ENCODE assay signal across 9 mouse cellular contexts in the genomic region with DNA sequence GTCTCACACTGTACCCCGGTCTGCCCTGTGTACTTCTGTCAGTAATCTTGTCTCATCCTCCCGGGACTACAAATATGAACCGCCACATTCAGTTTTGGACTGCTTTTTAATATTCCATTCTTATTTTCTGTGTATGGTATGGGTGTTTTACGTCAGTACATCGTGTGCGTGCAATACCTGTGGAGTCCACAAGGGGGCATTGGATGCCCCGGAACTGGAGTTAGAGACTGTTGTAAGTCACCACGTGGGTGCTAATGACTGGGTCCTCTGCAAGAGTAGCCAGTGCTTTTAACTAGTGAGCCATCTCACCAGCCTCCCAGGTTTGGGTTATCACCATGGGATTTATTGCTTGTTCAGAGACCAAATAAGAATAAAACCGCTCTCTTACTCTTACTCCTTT. TPM values are rescaled to one million over a fixed set of nuclear protein-coding genes. Genes with fewer than 3 reads are reported as not detected.
DNase-seq lines count a peak whose midpoint lies in the region; TF ChIP-seq lines count a peak whose summit lies in the region.
"Had no signal": no experiment of that assay in that cellular context is flagged by ENCODE, and none has a peak within 500 bp of the region (broad histone marks: within the 10 kb centered on the region; RNA-seq: fewer than 3 reads in every experiment).

No protein-coding gene starts in this region.

- H3K27ac ChIP-seq in small intestine, adult 2 months (ENCODE audit: insufficient read depth, low read depth, low read length) = no peak overlapping the region
- H3K27ac ChIP-seq: limb, embryonic 12.5 days had no signal

- peaks cover 7% of the 10 kb centered on the region; the same call in 1 of the 2 replicates for H3K27me3 ChIP-seq in small intestine, adult 2 months (ENCODE audit: control insufficient read depth, insufficient read depth, low read length)

- H3K36me3 ChIP-seq in small intestine, adult 2 months (ENCODE audit: control insufficient read depth, insufficient read depth, low read length) = no peaks in the 10 kb centered on the region
- H3K36me3 ChIP-seq: limb, embryonic 12.5 days had no signal

- no peak overlapping the region for H3K4me3 ChIP-seq in small intestine, adult 2 months (ENCODE audit: low read depth, low read length)
- H3K4me3 ChIP-seq: limb, embryonic 12.5 days had no signal

- intact Hi-C loops in heart, postnatal 25 days (cut with DNase I) = no loop called here

- peak; percentile 58 for DNase-seq in heart, postnatal 4 days
- DNase-seq in heart, postnatal 25 days (ENCODE audit: low spot score) = no peak
- peak; percentile 87 to 88 for DNase-seq in B cell, adult 2 months
- DNase-seq in ZHBTc4 (ENCODE audit: low read depth, low spot score) = peak; percentile 85
- DNase-seq in kidney, postnatal 4 days = peak; percentile 60 to 72
- no peak for DNase-seq in layer of hippocampus, adult 9-10 months (ENCODE audit: low spot score)
- no peak for DNase-seq in layer of hippocampus, adult 8-10 months (ENCODE audit: low spot score in 2 of 2)

- TF ChIP-seq POLR2A in small intestine, adult 2 months (IDR thresholded peaks at IDR 0.05; ENCODE audit: low read depth, low read length) = no peak

- H3K4me1 ChIP-seq in small intestine, adult 2 months (ENCODE audit: control insufficient read depth, insufficient read depth, insufficient read length, low read length) = no peaks in the 10 kb centered on the region; the same call in 1 of the 2 replicates

- WGBS in small intestine, adult 2 months = 52% methylated on average over 9 of the region's 9 CpGs

- TF ChIP-seq CTCF in small intestine, adult 2 months (IDR thresholded peaks at IDR 0.05; ENCODE audit: extremely low read depth, insufficient read length, insufficient replicate concordance, low read depth, low read length) = peak; percentile 69; the same call in 1 of the 2 replicates

RNA-seq across cellular contexts. Expression of gene Rem2, which starts 6.6 kb away (rescaled TPM):
- under 1 TPM; 0.14 to 0.23 TPM for total RNA-seq in heart, postnatal 4 days (2021)
- total RNA-seq in heart, postnatal 25 days (2021) = not detected
- 0.20 and 0.76 TPM in 2 replicates for polyA plus RNA-seq in small intestine, adult 2 months (2012; rRNA removed)
- 10 to 100 TPM; 15.7 to 25.1 (median 18.7) TPM for total RNA-seq in layer of hippocampus, adult 8-10 months (2022)

RNA-seq across cellular contexts. Expression of gene Lrp10, which starts 18.6 kb away (rescaled TPM):
- total RNA-seq in heart, postnatal 4 days (2021) = 10 to 100 TPM; 81.3 to 81.5 TPM
- total RNA-seq in heart, postnatal 25 days (2021) = 10 to 100 TPM; 53.9 to 59.8 TPM
- 139 and 303 TPM in 2 replicates for polyA plus RNA-seq in small intestine, adult 2 months (2012; rRNA removed)
- 10 to 100 TPM; 32.0 to 44.8 (median 36.7) TPM for total RNA-seq in layer of hippocampus, adult 8-10 months (2022)

RNA-seq across cellular contexts. Expression of gene Prmt5, which starts 34.8 kb away (rescaled TPM):
- total RNA-seq in heart, postnatal 4 days (2021) = 10 to 100 TPM; 36.2 to 36.5 TPM
- 10 to 100 TPM; 30.3 to 31.7 TPM for total RNA-seq in heart, postnatal 25 days (2021)
- 5.8 and 9.8 TPM in 2 replicates for polyA plus RNA-seq in small intestine, adult 2 months (2012; rRNA removed)
- total RNA-seq in layer of hippocampus, adult 8-10 months (2022) = 10 to 100 TPM; 47.0 to 58.2 (median 51.9) TPM

RNA-seq across cellular contexts. Expression of gene Mmp14, which starts 51.1 kb away (rescaled TPM):
- 100 to 1,000 TPM; 129 to 131 TPM for total RNA-seq in heart, postnatal 4 days (2021)
- total RNA-seq in heart, postnatal 25 days (2021) = 10 to 100 TPM; 16.5 to 23.6 TPM
- polyA plus RNA-seq in small intestine, adult 2 months (2012; rRNA removed) = 59.9 and 66.0 TPM in 2 replicates
- total RNA-seq in layer of hippocampus, adult 8-10 months (2022) = 10 to 100 TPM; 10.3 to 16.0 (median 13.4) TPM

RNA-seq across cellular contexts. Expression of gene Mrpl52, which starts 55.8 kb away (rescaled TPM):
- total RNA-seq in heart, postnatal 4 days (2021) = 100 to 1,000 TPM; 185 to 194 TPM
- total RNA-seq in heart, postnatal 25 days (2021) = 100 to 1,000 TPM; 114 to 121 TPM
- 186 and 284 TPM in 2 replicates for polyA plus RNA-seq in small intestine, adult 2 months (2012; rRNA removed)
- 100 to 1,000 TPM in 2 of 4 experiments, 10 to 100 TPM in 2; 88.3 to 116 (median 96.6) TPM for total RNA-seq in layer of hippocampus, adult 8-10 months (2022)

Comparison
In these comparisons a context has a peak if more than half of its experiments do, and no peak if none do; other contexts are left out.
1. DNase-seq: peak in heart, postnatal 4 days (single experiment), B cell, adult 2 months (2 of 2), ZHBTc4 (single experiment) and kidney, postnatal 4 days (2 of 2); none in heart, postnatal 25 days (single experiment), layer of hippocampus, adult 9-10 months (single experiment) and layer of hippocampus, adult 8-10 months (0 of 2).
2. RNA of gene Rem2, which starts 6.6 kb away (total RNA-seq): 15.7 to 25.1 TPM in layer of hippocampus, adult 8-10 months; 0.14 to 0.23 TPM in heart, postnatal 4 days and not detected in heart, postnatal 25 days; every median in the first group is over 10 times any median in the second.